Mouse (Mus musculus) stomach, postnatal 0 days (tissue): ENCODE measurements around the gene Rffl. TPM values are rescaled to one million over a fixed set of nuclear protein-coding genes. Genes with fewer than 3 reads are reported as not detected.

ENCODE experiments used
- ATAC-seq: fragments of 200-750 bp; cut with Nextera tagmentation; 2 replicates; pipeline ENCODE4 v1.8.0; 2017; ENCODE audit not compliant: low FRiP score, low TSS enrichment
- DNase-seq: peaks from one replicate; pipeline ENCODE4 v3.0.0-alpha.2; 2016; ENCODE audit warnings: low spot score
- H3K27ac ChIP-seq: fragments of 300-500 bp; sonication (generic); replicated peaks from 2 replicates; pipeline ENCODE4 v1.5.1; 2014; ENCODE audit warnings: mild to moderate bottlenecking, control low read depth
- H3K27me3 ChIP-seq: fragments of 300-500 bp; sonication (generic); 2 replicates; pipeline ENCODE4 v1.6.1; 2014; ENCODE audit warnings: low read length; ENCODE audit not compliant: control insufficient read depth, insufficient read depth
- H3K36me3 ChIP-seq: fragments of 300-500 bp; sonication (generic); 2 replicates; pipeline ENCODE4 v1.6.1; 2014; ENCODE audit warnings: low read length, mixed read lengths; ENCODE audit not compliant: control insufficient read depth, insufficient read depth
- H3K4me1 ChIP-seq: fragments of 300-500 bp; sonication (generic); replicated peaks from 2 replicates; pipeline ENCODE4 v1.6.1; 2014; ENCODE audit warnings: antibody characterized with exemption; ENCODE audit not compliant: control insufficient read depth, insufficient read depth
- H3K4me2 ChIP-seq: fragments of 300-500 bp; sonication (generic); replicated peaks from 2 replicates; pipeline ENCODE4 v1.6.1; 2014; ENCODE audit warnings: low read depth, mild to moderate bottlenecking, control low read depth, moderate library complexity
- H3K4me3 ChIP-seq: fragments of 300-500 bp; sonication (generic); 2 replicates; pipeline ENCODE4 v1.5.1; 2014; ENCODE audit warnings: low read depth, low read length, control low read depth
- H3K9ac ChIP-seq: fragments of 300-500 bp; sonication (generic); 2 replicates; pipeline ENCODE4 v1.6.1; 2014; ENCODE audit warnings: mild to moderate bottlenecking, low read length, control low read depth, mixed read lengths
- H3K9me3 ChIP-seq: fragments of 300-500 bp; sonication (generic); 2 replicates; pipeline ENCODE4 v1.6.1; 2016; ENCODE audit warnings: low read length; ENCODE audit not compliant: control insufficient read depth
- CTCF ChIP-seq: IDR thresholded peaks from 2 replicates; pipeline ENCODE4 v1.5.1; 2016; ENCODE audit warnings: antibody characterized with exemption, low read depth, mild to moderate bottlenecking, moderate library complexity
- EP300 ChIP-seq: optimal IDR thresholded peaks from 2 replicates; pipeline ENCODE3; 2016; ENCODE audit warnings: antibody characterized with exemption
- WGBS: fragments of 180-500 bp; shearing (Covaris S2); extraction: QIAGEN DNeasy Blood & Tissue Kit; methylation state at CpG from one replicate; pipeline ENCODE4 v1.1.7; 2014; 5-methylcytosine and 5-hydroxymethylcytosine counted together
- polyA plus RNA-seq: library from polyadenylated mRNA; unstranded; fragments of >200 nt; fragmentation: Nextera tagmentation; extraction: Ambion mirVana; gene quantifications from 2 replicates; pipeline ENCODE4 v1.2.1, GENCODE M21; 2015

Gene Rffl
- 16.4 and 17.1 TPM in 2 replicates for polyA plus RNA-seq

DNA sequence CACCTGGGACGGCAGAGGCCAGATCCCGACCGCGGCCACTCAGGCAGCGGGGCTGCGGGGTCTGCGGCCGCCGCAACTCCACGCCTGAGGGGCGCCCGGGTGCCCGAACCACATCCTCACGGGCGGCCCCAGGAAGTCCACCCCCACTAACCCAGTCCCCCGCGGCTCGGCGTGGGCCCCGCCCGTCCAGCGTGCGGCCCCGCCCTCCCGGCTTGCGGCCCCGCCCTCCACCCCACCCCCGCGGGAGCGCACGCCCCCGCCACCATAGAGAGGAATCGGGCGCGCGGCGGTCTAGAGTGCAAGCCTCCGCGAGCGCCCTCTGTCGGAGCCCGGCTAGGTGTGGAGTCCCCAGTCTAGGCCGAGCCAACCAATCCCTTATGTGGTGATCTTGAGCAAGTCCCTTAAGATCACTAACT lies at the start of gene Rffl:
Gene Rffl, minus strand, starts transcription at position 180 of the 416 bp plus-strand sequence.
- peak within 1 kb of the TSS; percentile 87 for H3K4me3 ChIP-seq
- no peaks in the 10 kb centered on the region for H3K36me3 ChIP-seq
- no peaks in the 10 kb centered on the region for H3K4me1 ChIP-seq
- H3K27ac ChIP-seq: peak within 1 kb of the TSS; percentile 92
- DNase-seq (peak; percentile 97), ATAC-seq (peak; percentile 97)
- WGBS: under 1% methylated on average over 34 of the region's 43 CpGs
- H3K9ac ChIP-seq: peak within 1 kb of the TSS; percentile 91
- no peaks in the 10 kb centered on the region for H3K9me3 ChIP-seq
- H3K27me3 ChIP-seq: no peaks in the 10 kb centered on the region
- H3K4me2 ChIP-seq: peak within 1 kb of the TSS; percentile 77
- TF ChIP-seq EP300 (no peak), CTCF (peak; percentile 89)

DNA sequence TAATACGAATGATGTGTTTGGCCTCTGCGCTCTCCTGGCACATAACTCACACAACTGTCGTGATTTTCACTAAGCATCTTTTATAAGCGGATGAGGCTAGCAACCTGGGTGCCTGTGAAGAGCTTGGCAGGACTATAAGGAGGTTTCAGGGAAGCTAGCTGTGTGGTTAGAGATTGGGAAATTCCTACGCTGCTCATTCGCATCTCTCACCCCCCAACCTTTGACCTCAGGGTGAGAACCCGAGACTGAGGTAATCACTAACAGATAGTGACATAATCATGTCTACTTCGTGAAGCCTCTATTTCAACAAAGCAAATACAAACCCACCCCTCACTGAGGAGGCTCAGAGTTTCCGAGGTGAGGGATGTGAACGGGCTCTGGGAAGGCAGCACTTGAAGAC lies 49.8 kb upstream of the Rffl start:
- no peak overlapping the region for H3K4me3 ChIP-seq
- H3K27me3 ChIP-seq: no peaks in the 10 kb centered on the region
- TF ChIP-seq EP300 (no peak), CTCF (no peak)
- H3K4me2 ChIP-seq: no peak overlapping the region
- ATAC-seq: no peak
- H3K27ac ChIP-seq: no peak overlapping the region
- no peak for DNase-seq
- H3K36me3 ChIP-seq: no peaks in the 10 kb centered on the region
- H3K9ac ChIP-seq: no peak overlapping the region
- WGBS: 42% methylated on average over 10 of the region's 10 CpGs
- H3K9me3 ChIP-seq: no peaks in the 10 kb centered on the region
- no peaks in the 10 kb centered on the region for H3K4me1 ChIP-seq

DNA sequence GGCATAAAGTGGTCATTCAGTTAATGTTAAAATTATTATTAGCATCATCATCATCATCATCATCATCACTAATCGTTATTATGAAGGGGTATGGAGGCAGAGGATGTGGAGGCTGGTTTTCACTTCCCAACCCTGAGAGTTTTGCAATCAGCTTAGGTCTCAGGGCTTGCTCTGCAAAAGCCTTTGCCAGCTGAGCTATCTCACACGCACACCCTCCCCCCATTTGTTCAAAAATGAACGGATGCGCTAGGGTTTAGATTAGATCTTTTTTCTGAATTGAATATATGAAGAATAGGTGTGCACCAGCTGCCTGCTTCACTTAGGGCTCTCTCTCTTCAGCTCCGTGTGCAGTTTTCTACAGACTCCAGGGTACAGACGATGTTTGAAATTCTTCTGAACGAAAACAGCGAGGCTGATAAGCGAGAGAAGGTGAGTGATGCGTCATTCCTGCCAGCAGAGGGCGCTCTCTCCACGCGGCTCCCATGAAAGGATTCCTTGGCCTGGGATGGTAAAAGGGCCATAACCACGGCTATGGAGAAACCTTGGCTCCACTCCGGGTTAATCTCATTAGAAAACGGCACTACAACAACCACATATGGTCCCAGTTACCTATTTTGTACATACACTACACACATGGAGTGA lies 43.8 kb upstream of the Rffl start:
- H3K4me1 ChIP-seq: no peaks in the 10 kb centered on the region
- DNase-seq (peak; percentile 80), ATAC-seq (no peak)
- TF ChIP-seq EP300: no peak
- peak; percentile 99 for TF ChIP-seq CTCF
- no peak overlapping the region for H3K9ac ChIP-seq
- no peaks in the 10 kb centered on the region for H3K36me3 ChIP-seq
- H3K9me3 ChIP-seq: no peaks in the 10 kb centered on the region
- 6% methylated on average over 16 of the region's 16 CpGs for WGBS
- H3K4me3 ChIP-seq: no peak overlapping the region
- no peaks in the 10 kb centered on the region for H3K27me3 ChIP-seq
- H3K4me2 ChIP-seq: peak overlapping the region; percentile 42
- no peak overlapping the region for H3K27ac ChIP-seq

DNA sequence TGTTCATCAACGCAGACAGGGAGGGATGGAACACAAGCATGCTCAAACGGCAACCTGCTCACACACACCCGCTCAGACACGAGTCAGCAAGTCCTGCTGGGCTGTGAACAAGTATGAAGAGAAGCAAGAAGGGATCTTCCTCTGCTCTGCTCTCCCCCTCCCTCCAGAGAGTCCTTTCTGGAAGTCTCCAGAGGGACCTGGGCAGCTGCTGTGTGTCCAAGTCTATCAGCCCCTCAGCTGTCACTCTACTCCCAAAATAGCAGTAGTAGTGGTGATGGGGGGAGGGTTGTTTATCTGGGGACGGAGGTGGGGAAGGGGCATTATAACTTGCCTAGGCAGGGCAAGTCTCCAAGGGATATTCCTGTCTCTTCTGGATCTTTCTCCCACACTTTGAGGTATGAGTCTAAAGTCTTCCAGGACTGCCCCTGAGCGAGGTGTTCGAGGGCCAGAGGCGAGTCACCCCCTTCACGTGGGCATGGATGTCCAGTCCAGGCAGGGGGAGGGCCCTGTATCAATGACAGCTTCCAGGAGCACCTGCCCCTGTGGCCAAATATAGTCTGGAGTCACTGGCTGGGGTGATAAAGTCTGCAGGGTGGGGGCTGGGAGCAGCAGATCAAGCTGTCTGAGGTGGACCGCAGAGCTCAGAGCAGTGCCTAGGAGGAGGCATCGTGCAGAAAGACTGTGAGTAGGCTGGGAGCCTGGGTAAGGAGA lies 39.8 kb upstream of the Rffl start:
- TF ChIP-seq EP300 (no peak), CTCF (no peak)
- H3K9me3 ChIP-seq: no peaks in the 10 kb centered on the region
- H3K4me1 ChIP-seq: peaks cover 3% of the 10 kb centered on the region
- ATAC-seq (no peak), DNase-seq (no peak)
- no peak overlapping the region for H3K4me2 ChIP-seq
- 72% methylated on average over 11 of the region's 11 CpGs for WGBS
- no peak overlapping the region for H3K4me3 ChIP-seq
- H3K27me3 ChIP-seq: no peaks in the 10 kb centered on the region
- no peaks in the 10 kb centered on the region for H3K36me3 ChIP-seq
- no peak overlapping the region for H3K27ac ChIP-seq
- no peak overlapping the region for H3K9ac ChIP-seq

DNA sequence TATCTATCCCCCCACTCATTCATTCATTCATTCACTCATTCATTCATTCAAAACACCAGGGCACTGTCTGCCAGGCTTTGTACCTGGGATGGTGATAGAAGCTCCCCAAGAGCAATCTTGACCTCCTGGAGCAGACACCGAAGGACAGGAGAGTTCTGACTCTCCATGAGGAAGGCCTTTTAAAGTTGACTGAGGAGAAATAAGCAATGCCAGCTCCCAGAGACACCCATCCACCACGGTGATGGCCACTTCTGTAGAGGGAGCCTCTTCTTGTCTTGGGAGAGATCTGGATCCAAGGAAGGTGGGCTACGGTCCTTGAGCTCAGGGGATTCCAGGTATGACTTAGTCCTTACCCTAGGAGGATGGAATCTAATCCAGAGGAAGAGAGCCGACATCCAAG lies 39.2 kb upstream of the Rffl start, which contains the start of gene Unc45b:
Gene Unc45b, plus strand, starts transcription at position 301 of the 400 bp plus-strand sequence.
- Histone ChIP-seq H3K36me3 (no peaks in the 10 kb centered on the region; the same call in 1 of the 2 replicates), H3K27me3 (no peaks in the 10 kb centered on the region), H3K9me3 (no peaks in the 10 kb centered on the region), H3K4me2 (no peak within 1 kb of the TSS), H3K9ac (no peak within 1 kb of the TSS), H3K27ac (no peak within 1 kb of the TSS), H3K4me1 (peaks cover 3% of the 10 kb centered on the region), H3K4me3 (no peak within 1 kb of the TSS)
- TF ChIP-seq CTCF (no peak), EP300 (no peak)
- WGBS: 74% methylated on average over 4 of the region's 4 CpGs
- no peak for DNase-seq
- no peak for ATAC-seq

DNA sequence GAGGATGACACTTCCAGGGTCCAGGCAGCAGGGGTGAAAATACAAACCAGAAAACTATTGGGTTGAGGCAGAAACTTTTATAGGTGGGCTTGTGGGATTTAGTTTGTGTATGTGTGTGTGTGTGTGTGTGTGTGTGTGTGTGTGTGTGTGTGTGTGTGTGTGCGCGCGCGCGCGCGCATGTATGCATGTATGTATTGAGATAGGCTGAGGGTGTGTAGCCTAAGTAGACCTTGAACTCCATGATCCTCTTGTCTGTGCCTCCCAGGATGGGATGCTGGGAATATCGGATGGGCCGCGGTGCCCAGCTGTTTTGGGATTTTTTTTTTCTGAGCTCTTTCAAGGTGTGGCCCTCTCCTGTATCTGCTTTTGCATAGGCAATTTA lies 37.6 kb upstream of the Rffl start:
- Histone ChIP-seq H3K4me2 (peak overlapping the region; percentile 87), H3K27me3 (no peaks in the 10 kb centered on the region), H3K9me3 (no peaks in the 10 kb centered on the region), H3K4me1 (peaks cover 3% of the 10 kb centered on the region), H3K9ac (peak overlapping the region; percentile 18; the same call in 1 of the 2 replicates), H3K4me3 (no peak overlapping the region), H3K27ac (no peak overlapping the region), H3K36me3 (peaks cover 12% of the 10 kb centered on the region)
- no peak for DNase-seq
- 59% methylated on average over 10 of the region's 10 CpGs for WGBS
- no peak for ATAC-seq
- TF ChIP-seq EP300 (no peak), CTCF (no peak)
